Mouse (Mus musculus): ENCODE measurements around the gene Bmp7.

Gene Bmp7

DNA sequence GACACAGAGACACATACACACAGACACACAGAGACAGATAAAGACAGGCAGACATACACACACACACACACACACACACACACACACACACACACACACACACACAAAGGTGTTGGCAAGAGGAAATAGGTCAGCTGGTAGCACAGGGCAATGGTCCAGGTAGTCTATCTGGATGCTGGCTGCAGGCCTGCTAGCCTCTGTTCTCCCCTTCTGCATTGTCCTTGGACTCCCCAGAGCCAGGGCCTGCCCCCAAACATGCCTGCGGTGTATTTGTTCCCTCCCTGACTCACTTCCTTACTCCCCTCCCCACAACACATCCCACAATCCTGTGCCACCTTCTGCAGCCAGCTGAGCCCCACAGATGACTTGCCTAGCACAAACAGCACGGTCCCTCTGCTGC is 86.0 kb downstream of the Bmp7 start:
- peak; percentile 19 to 49 for DNase-seq (ENCODE audit: low spot score in 2 of 2)

DNA sequence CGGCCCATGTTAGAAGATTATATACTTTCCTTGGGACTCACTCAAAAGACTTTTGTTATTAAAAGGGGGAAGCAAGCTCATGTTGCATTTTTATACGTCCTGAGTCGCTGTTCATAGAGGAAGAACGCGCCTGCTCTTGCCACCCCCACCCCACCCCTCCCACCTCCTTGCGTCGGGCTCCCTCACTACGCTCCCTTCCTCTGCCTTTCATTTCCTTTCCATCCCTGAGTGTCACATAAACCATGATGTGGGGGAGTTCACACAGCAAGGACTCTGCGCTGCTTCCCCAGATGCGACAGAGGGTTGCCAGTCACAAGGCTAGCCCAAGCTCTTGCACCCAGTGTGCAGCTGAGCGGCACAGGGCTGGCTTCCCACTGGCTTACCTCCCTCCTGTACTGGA is 88.3 kb downstream of the Bmp7 start:
- no peak for DNase-seq (ENCODE audit: low spot score in 2 of 2)

DNA sequence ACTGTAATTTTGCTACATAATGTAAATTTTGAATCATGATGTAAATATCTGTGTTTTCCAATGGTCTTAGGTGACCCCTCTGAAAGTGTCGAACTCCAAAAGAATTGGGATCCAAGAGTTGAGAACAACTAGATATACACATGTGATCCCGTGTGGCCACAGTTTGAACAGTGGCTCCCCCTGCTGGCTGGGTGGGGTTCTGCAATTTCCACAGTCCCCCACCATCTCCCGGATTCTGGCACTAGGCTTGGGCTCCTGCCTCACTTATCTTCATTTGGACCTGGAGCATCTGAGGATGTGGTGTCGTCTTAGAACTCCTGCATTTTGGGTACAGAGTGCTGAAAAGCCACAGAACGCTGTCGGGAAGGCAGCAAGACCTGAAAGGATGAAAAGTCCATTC is 91.9 kb downstream of the Bmp7 start:
- no peak for DNase-seq (ENCODE audit: low spot score in 2 of 2)

DNA sequence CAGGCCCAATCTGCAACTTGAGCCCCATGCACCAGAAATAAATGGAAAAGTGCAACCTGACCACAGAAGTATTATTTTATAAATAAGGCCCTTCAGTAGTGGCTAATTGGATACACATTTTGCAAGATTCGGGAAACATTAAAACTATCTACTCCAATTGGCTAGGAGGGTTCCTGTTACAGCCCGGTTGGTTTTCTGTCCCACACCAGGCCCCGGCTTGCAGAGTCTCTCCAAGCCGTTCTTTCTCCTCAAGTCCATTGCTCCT is 93.9 kb downstream of the Bmp7 start:
- DNase-seq (ENCODE audit: low spot score in 2 of 2): no peak

DNA sequence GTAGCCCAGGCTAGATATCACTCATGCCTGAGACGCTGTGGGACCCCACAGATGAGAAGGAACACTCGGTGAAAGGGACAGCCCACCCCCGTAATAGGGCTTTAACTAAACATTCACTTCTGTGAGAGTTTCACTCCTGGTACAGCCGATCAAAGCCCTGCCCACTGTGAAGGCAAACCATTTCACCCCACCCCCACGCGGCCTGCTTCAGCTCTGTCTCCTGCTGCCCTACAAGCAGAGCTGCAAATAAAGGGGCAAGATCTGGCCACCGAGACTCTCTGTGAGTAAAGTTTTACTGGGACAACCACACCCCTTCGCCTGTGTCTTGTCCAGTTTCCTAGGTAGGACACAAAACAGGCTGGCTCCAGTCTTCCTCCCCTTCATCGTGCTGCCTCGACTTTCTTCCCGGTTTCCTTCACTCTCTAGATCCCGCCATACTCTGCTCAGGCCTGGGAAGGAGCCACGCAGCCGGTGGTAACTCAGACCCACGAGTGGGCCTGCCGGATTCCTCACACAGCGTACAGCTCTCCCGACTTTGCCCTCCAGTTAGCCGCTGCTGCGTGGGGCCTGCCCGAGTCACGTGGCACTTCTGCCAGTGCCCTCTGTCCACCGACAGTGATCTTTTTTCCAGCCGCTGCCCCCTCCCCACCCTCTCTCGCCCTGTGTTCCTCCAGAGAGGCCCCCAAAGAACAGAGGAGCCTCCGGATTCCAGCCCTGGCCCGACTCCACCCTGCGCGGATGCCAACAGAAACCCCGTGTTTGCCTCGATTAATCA is 94.4 kb downstream of the Bmp7 start:
- DNase-seq (ENCODE audit: low spot score in 2 of 2): no peak

DNA sequence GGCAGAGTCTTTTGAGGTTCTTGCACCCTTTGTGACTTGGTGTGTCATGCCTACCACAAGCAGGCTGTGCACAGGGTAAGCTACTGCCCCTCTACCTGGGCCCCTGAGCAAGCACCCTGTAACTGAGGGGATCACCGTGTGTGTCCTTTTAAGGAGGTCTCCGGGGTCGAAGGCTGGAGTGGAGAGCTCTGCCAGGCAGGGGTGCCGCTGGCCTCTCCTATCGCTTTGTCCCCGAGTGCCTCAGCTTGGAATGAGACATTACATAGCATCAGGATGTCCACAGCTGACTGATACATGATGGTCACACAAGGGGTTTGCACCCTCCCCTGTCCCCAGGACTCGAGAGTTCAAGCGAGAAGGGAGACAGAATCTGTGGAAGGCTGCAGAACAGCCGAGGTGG is 96.2 kb downstream of the Bmp7 start:
- no peak for DNase-seq (ENCODE audit: low spot score in 2 of 2)

DNA sequence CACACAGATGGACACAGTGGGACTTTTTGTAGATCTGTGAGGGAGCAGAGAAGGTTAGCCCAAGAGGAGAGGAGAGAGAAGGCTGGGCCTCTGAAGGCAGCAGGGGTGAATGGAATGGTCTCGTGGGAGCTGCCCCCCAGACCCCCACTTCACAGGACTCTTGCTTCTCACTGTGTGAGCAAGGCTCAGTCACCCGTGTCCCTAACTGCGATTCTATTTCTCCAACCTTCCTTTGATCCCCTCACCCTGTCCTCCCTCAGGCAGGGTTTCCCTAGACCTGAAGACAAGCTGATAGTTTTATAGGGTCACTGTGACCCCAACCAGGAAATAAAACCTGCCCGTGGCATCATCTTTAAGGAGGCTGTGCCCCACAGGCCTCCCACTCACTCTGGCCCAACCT is 97.8 kb downstream of the Bmp7 start:
- no peak for DNase-seq (ENCODE audit: low spot score in 2 of 2)

DNA sequence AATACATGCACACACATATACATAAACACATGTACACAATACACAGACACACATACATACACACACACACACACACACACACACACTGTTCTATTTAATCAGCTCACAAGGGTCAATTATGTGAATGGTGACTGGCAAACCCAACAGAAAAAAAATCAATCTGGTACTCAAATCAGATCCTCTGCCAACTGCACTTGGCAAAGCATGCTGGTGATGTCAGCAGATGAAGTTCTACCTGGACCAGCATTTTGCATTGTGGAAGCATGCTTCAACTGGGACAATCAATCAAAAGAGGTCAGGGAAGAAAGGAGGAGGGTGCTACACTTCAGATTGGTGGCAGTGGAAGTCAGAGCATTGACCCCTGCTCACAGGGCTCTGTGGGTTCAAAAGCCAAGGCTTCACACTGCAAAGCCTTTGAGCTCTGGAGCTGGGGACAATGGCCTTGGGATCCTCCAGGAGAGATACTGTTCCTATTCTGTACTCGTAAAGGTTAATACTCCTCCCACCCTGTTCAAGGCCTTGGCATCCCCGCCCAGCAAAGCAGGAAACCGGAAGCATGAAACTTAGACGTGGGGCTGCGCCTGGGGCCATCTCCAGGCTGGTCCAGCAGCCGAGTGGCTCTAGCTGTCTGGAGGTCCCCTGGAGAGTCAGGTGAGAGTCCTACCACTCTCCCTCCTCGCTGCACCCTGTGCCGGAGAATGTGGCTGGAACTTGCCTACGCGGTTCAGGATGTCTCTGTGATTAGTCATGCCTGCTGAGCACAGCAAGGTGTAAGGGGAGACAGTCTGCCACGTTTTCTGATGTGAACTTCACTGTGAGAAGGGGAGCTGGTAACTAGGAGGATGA is 99.0 kb downstream of the Bmp7 start:
- no peak for DNase-seq (ENCODE audit: low spot score in 2 of 2)

DNA sequence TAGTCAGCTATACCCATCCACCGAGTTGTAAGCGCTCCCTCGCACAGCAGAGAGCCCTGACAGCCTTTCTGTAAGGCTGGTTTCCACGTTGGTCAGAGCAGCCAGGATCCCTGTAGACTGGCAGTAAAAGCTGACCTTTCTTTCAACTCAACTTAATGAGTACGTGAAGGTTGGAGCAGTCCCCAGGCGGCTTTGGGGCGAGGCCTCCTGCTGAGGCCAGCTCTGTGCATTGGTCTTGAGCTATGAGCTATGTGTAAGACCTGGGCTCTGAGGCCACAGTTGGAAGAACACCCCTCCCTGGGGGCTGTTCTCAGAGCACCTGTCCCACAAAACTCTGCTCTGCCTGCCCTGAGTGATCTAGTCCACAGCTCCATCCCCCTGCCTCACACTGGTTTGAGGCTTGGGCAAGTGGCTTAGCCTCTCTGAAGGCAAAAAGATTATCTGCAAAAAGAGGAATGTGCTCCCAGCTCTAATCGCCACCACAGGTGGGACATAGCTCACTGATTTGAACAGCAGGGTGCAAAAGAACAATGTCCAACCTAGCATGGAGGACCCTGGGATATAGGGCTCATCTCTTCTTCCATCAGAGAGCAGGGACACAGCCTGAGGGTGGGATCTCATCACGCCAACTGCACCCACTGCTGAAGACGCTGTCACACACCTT is 100.7 kb downstream of the Bmp7 start:
- no peak for DNase-seq (ENCODE audit: low spot score in 2 of 2)

DNA sequence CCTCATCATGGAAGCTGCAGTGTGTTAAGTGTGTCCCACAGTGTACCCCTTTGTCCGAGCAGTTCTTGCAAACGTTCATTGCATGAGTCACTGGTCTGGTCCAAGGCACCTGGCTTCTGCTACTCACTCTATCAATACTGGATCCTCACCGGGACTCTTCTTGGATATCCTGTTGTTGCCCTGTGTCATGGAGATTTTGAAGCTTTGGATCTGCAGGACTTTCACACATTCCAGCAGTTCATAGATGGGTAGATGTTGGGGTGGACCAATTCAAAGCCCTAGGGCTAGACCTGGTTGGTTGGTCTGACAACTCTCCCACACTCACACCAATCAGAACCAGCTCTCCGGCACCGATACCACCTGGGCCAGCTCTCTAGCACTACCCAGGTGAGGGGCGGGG is 103.6 kb downstream of the Bmp7 start:
- no peak for DNase-seq (ENCODE audit: low spot score in 2 of 2)

DNA sequence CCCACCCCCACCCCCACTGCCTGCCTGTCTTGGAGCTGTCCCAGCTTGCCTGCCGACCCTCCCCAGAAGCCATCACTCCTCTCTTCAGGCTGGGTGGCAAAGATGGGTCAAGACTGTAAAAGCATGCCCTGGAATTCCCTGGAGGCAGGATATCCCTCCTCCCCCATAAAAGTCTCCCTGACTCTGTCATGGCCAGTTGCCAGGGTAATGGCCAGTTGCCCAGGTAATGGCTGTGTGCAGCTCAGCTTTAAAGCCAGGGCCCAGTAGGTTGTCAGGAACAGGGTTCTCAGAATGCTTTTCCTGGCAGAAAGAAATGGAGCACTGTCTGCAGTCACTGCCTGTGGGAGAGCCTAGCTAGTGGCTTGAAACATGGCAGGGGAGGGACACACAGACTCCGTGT is 106.9 kb downstream of the Bmp7 start:
- DNase-seq (ENCODE audit: low spot score in 2 of 2): peak; percentile 15 to 28

DNA sequence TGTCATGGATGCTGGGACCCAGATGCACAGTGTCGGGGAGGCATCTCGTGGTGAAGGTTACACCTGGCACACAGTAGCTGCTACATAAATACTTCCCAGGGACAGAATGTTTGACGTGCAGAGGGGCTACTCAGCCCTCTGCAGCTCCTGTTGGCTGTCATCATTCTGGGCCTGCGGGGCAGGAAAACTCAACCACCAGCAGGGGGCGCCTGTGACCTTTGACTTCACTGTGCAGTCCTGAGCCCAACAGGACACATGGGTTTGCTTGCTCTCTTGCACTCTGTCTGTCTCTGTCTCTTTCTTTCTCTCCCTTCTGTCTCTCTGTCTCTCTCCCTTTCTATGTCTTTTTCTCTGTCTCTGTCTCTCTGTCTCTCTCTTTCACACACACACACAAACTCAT is 108.4 kb downstream of the Bmp7 start:
- DNase-seq (ENCODE audit: low spot score in 2 of 2): peak in 1 of 2 experiments; percentile 53

DNA sequence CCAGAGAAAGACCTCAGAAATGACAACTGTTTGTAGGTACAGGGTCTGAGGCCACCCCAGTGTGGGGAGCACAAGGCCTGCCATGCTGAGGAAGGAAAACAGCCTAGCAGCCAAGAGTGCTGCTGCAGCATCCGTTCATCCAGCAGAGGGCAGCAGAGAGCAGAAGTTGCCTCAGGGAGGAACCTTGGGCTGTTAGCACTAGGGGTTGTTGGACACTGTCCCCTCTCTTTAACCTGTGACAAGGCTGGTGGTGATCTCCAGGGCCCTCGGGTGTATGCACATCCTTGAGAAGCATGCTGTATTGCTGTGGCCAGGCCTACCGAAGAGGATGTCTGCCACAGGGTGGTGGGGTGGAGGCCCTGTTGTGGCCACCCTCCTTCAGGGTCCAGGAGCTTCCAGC is 109.0 kb downstream of the Bmp7 start:
- peak; percentile 22 to 65 for DNase-seq (ENCODE audit: low spot score in 2 of 2)

DNA sequence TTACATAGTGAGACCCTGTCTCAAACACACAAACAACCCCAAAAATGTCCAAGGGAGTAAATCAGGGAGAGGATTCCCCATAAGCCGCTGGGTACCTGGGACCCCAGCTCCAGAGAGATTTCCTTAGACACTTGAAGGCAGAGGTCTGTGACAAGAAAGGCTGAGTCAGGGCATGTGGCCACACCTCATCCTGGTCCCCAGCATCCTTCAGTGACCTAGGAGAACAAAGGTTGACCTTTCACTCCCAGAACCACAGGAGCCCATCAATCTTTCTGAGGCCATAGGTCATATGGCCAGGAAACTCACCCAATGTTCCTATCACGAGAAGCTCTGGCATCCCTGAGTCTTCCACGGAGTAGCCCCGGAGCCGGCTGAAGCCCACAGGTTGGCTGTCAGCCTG is 111.9 kb downstream of the Bmp7 start:
- no peak for DNase-seq (ENCODE audit: low spot score in 2 of 2)

DNA sequence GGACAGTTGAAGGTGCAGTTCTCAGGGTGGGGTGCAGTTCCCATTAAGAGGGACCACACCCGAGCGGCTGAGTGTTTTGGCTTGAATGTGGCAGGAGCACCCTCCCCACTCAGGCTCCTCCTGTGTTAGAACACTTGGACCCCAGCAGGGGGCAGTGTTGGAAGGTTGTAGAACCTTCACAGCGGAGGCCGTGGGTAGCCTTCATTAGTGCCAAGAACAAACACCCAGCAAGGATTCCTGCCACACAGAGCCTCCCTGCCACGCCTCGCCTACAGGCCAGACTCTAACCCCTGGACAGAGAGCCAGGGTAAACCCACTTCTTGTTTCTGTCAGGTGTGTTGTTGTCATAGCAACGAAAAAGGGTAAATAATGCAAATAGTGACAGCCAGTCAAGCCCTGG is 112.6 kb downstream of the Bmp7 start:
- DNase-seq (ENCODE audit: low spot score in 2 of 2): no peak

DNA sequence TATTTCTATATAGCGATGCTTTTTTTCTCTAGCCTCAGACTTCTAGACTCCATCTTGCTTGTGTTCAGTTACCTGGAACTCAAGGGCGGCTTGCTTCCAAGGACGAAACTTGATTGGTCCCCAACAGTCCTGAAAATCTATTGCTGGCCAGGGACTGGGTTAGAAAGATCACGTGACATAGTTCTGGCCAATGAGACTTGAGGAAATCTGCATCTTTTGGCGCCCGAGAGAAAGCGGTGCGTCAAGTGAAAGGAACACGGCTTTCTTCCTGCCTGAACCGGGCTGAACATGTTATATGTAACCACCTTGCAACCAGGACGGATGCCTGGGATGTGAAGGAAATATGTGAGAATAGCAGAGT is 114.4 kb downstream of the Bmp7 start:
- no peak for DNase-seq (ENCODE audit: low spot score in 2 of 2)

DNA sequence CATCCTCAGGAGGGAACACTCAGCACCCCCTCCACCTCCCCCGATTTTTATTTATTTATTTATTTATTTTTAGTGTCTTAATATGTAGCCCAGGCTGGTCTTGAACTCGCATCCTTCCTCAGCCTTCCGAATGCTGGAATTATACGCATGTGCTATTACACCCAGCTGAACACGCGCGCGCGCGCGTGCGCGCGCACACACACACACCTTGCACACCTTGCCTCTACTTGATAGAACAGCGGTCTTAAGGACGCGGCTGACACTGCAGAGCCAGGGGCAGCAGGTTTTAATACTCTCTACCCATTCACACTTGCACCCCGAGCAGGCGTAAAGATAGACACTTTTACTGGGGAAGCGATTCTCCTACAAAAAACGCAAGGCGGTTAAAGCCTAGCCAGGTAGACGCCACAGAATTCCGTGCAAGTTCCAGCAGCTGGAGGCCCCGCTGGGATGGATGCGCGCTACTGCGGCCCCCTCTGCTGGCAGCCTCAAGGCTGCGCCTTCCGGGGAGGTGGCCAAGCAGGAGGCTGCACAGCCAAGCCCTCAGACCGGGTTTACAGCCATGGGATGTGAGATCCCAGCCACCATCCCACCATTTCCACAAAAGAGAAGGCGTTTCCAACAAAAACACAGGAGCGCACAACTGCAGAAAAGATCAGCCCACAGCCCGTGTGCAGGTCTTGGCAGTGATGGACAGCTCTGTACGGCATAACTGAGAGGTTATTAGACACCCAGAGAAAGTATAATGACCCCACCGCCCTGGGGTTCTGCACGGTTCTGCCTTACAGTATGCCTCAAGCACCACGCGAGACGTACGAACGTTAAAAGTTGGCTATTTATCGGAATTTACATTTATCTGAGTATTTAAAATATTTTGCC is 115.0 kb downstream of the Bmp7 start:
- peak; percentile 6 to 8 for DNase-seq (ENCODE audit: low spot score in 2 of 2)

DNA sequence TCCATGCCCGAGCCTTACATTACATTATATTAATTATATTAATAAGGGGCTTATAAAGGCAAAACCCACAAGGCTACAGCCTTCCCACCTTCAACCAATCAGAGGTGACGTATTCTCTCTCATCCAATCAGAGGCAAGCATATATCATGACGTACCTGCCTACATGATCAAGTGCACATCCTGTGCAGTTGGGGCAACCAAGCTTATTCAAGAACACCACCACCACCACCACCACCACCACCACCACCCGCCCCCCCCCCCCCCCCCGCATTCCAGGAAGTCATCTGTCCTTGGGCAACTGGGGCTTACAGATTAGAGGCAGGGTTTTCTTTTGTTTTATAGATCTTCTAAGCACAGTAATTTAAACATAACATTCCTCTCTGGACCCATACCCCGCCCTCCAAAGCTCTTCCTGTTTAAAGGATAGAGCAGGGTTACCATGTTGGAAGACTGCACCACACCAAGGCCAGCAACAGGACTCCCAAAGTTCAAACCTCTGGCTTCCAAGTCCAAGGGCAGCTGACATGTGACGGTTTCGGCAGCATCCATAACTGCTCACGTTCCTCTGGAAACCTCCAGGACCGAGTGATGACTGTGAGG is 121.4 kb downstream of the Bmp7 start:
- DNase-seq (ENCODE audit: low spot score in 2 of 2): no peak
